Mouse (Mus musculus): ENCODE results near the gene Fasn. TPM values are rescaled to one million over a fixed set of nuclear protein-coding genes. Genes with fewer than 3 reads are reported as not detected.

The Fasn gene
- 420 and 762 TPM in 2 replicates for polyA plus RNA-seq (2012)

- no peak for TF ChIP-seq GATA1 (IDR thresholded peaks at IDR 0.05; ENCODE audit: low read length)
Measured at GRCm38 (mm10) chr11:120823956-120824786, at the start of gene Fasn. Gene Fasn, minus strand, starts transcription at chr11:120824547.

GRCm38 (mm10) chr11:120873206-120873605 lies 48.9 kb upstream of the Fasn start:
- TF ChIP-seq GATA1 (IDR thresholded peaks at IDR 0.05; ENCODE audit: low read length): no peak

- TF ChIP-seq GATA1 (IDR thresholded peaks at IDR 0.05; ENCODE audit: low read length): no peak
Measured at GRCm38 (mm10) chr11:120871521-120871920, 47.2 kb upstream of the Fasn start.

GRCm38 (mm10) chr11:120865816-120866215 lies 41.5 kb upstream of the Fasn start:
- TF ChIP-seq GATA1 (IDR thresholded peaks at IDR 0.05; ENCODE audit: low read length): no peak

- TF ChIP-seq GATA1 (IDR thresholded peaks at IDR 0.05; ENCODE audit: low read length): no peak
Measured at GRCm38 (mm10) chr11:120862819-120863218, 38.5 kb upstream of the Fasn start.

- TF ChIP-seq GATA1 (IDR thresholded peaks at IDR 0.05; ENCODE audit: low read length): no peak
Measured at GRCm38 (mm10) chr11:120853788-120854187, 29.4 kb upstream of the Fasn start.

- no peak for TF ChIP-seq GATA1 (IDR thresholded peaks at IDR 0.05; ENCODE audit: low read length)
Measured at GRCm38 (mm10) chr11:120853158-120853557, 28.8 kb upstream of the Fasn start.

GRCm38 (mm10) chr11:120852083-120852935 lies 28.0 kb upstream of the Fasn start:
- TF ChIP-seq GATA1 (IDR thresholded peaks at IDR 0.05; ENCODE audit: low read length): no peak

GRCm38 (mm10) chr11:120851582-120851981 lies 27.2 kb upstream of the Fasn start:
- TF ChIP-seq GATA1 (IDR thresholded peaks at IDR 0.05; ENCODE audit: low read length): no peak

GRCm38 (mm10) chr11:120851132-120851531 lies 26.8 kb upstream of the Fasn start:
- no peak for TF ChIP-seq GATA1 (IDR thresholded peaks at IDR 0.05; ENCODE audit: low read length)

GRCm38 (mm10) chr11:120850331-120851030 lies 26.1 kb upstream of the Fasn start:
- no peak for TF ChIP-seq GATA1 (IDR thresholded peaks at IDR 0.05; ENCODE audit: low read length)

GRCm38 (mm10) chr11:120846725-120847475 lies 22.6 kb upstream of the Fasn start:
- no peak for TF ChIP-seq GATA1 (IDR thresholded peaks at IDR 0.05; ENCODE audit: low read length)

GRCm38 (mm10) chr11:120844329-120844728 lies 20.0 kb upstream of the Fasn start:
- no peak for TF ChIP-seq GATA1 (IDR thresholded peaks at IDR 0.05; ENCODE audit: low read length)

GRCm38 (mm10) chr11:120833555-120834280 lies 9.4 kb upstream of the Fasn start:
- TF ChIP-seq GATA1 (IDR thresholded peaks at IDR 0.05; ENCODE audit: low read length): no peak
